Mouse (Mus musculus) midbrain, embryonic 14.5 days (tissue): ENCODE data around the gene Rassf3. TPM values are rescaled to one million over a fixed set of nuclear protein-coding genes. Genes with fewer than 3 reads are reported as not detected.

Source experiments
- ATAC-seq: fragments of 200-750 bp; cut with Nextera tagmentation; 2 replicates; pipeline ENCODE4 v1.8.0; 2017; ENCODE audit warnings: moderate number of reproducible peaks, moderate library complexity; ENCODE audit not compliant: low FRiP score, low TSS enrichment
- DNase-seq: peaks from one replicate; pipeline ENCODE4 v3.0.0-alpha.2; 2015
- H3K27ac ChIP-seq: fragments of 300-500 bp; sonication (generic); replicated peaks from 2 replicates; pipeline ENCODE4 v1.5.1; 2014; ENCODE audit warnings: mild to moderate bottlenecking, low read depth, low read length, moderate library complexity
- H3K27me3 ChIP-seq: fragments of 300-500 bp; sonication (generic); 2 replicates; pipeline ENCODE4 v1.6.1; 2014; ENCODE audit warnings: low read length, control low read depth, mixed read lengths; ENCODE audit not compliant: control insufficient read depth, insufficient read depth
- H3K36me3 ChIP-seq: fragments of 300-500 bp; sonication (generic); 2 replicates; pipeline ENCODE4 v1.6.1; 2014; ENCODE audit warnings: low read length, control low read depth; ENCODE audit not compliant: control insufficient read depth, insufficient read depth
- H3K4me1 ChIP-seq: fragments of 300-500 bp; sonication (generic); 2 replicates; pipeline ENCODE4 v1.6.1; 2014; ENCODE audit warnings: mild to moderate bottlenecking, antibody characterized with exemption, low read length, control low read depth; ENCODE audit not compliant: control insufficient read depth, insufficient read depth
- H3K4me2 ChIP-seq: fragments of 300-500 bp; sonication (generic); 2 replicates; pipeline ENCODE4 v1.6.1; 2014; ENCODE audit warnings: mild to moderate bottlenecking, low read length, moderate library complexity
- H3K4me3 ChIP-seq: fragments of 300-500 bp; sonication (generic); replicated peaks from 2 replicates; pipeline ENCODE4 v1.5.1; 2014; ENCODE audit warnings: low read depth, low read length
- H3K9ac ChIP-seq: fragments of 300-500 bp; sonication (generic); replicated peaks from 2 replicates; pipeline ENCODE4 v1.6.1; 2014; ENCODE audit warnings: mild to moderate bottlenecking, low read length, moderate library complexity
- H3K9me3 ChIP-seq: fragments of 300-500 bp; sonication (generic); 2 replicates; pipeline ENCODE4 v1.6.1; 2016; ENCODE audit warnings: low read length, control low read depth, mixed read lengths; ENCODE audit not compliant: control insufficient read depth
- WGBS: fragments of 180-500 bp; shearing (Covaris S2); extraction: QIAGEN DNeasy Blood & Tissue Kit; methylation state at CpG from one replicate; pipeline ENCODE4 v1.1.7; 2014; 5-methylcytosine and 5-hydroxymethylcytosine counted together
- polyA plus RNA-seq: library from polyadenylated mRNA; unstranded; fragments of >200 nt; fragmentation: Nextera tagmentation; extraction: Ambion mirVana; gene quantifications from 2 replicates; pipeline ENCODE4 v1.2.1, GENCODE M21; 2014

Rassf3 gene
- polyA plus RNA-seq, 1 experiment from 2014 or later: 4.5 TPM

- DNase-seq: no peak
- Histone ChIP-seq H3K4me1 (peaks cover 15% of the 10 kb centered on the region), H3K27me3 (no peaks in the 10 kb centered on the region), H3K9ac (no peak overlapping the region), H3K27ac (no peak overlapping the region), H3K36me3 (peaks cover 6% of the 10 kb centered on the region; the same call in 1 of the 2 replicates), H3K9me3 (no peaks in the 10 kb centered on the region), H3K4me2 (no peak overlapping the region), H3K4me3 (no peak overlapping the region)
- WGBS: 91% methylated on average over 9 of the region's 9 CpGs
- no peak for ATAC-seq
Measured at GRCm38 (mm10) chr10:121367780-121368179, 108.4 kb downstream of the Rassf3 start.

GRCm38 (mm10) chr10:121367271-121367670 is 108.9 kb downstream of the Rassf3 start:
- H3K9ac ChIP-seq: no peak overlapping the region
- 88% methylated on average over 13 of the region's 13 CpGs for WGBS

GRCm38 (mm10) chr10:121365781-121366272 is 110.3 kb downstream of the Rassf3 start:
- peak overlapping the region; percentile 87 for H3K4me2 ChIP-seq
- peaks cover 15% of the 10 kb centered on the region for H3K4me1 ChIP-seq
- peak overlapping the region; percentile 78 for H3K9ac ChIP-seq
- DNase-seq (no peak), ATAC-seq (no peak)
- H3K9me3 ChIP-seq: no peaks in the 10 kb centered on the region
- 10% methylated on average over 9 of the region's 9 CpGs for WGBS
- no peaks in the 10 kb centered on the region for H3K27me3 ChIP-seq
- peak overlapping the region; percentile 99 for H3K4me3 ChIP-seq
- no peak overlapping the region for H3K27ac ChIP-seq
- no peaks in the 10 kb centered on the region for H3K36me3 ChIP-seq

More at GRCm38 (mm10) chr10:121367271-121367670, 108.9 kb downstream of the Rassf3 start:
- ATAC-seq (no peak), DNase-seq (no peak)
- Histone ChIP-seq H3K36me3 (0 out of 2 replicates have a peak, but pooled peaks cover 3% of the 10 kb centered on the region), H3K27me3 (no peaks in the 10 kb centered on the region), H3K4me3 (no peak overlapping the region), H3K27ac (no peak overlapping the region), H3K9me3 (no peaks in the 10 kb centered on the region), H3K4me2 (no peak overlapping the region), H3K4me1 (peaks cover 15% of the 10 kb centered on the region)

- peak; percentile 97 for ATAC-seq
- under 1% methylated on average over 71 of the region's 72 CpGs for WGBS
Measured at GRCm38 (mm10) chr10:121364801-121365564, 111.2 kb downstream of the Rassf3 start, which contains the start of gene Gns. TSS of gene Gns (plus strand) at chr10:121365090.

GRCm38 (mm10) chr10:121364306-121364705 is 111.8 kb downstream of the Rassf3 start:
- Histone ChIP-seq H3K4me3 (peak overlapping the region; percentile 99), H3K36me3 (no peaks in the 10 kb centered on the region), H3K9ac (peak overlapping the region; percentile 78; the same call in 1 of the 2 replicates), H3K27ac (no peak overlapping the region), H3K4me1 (peaks cover 15% of the 10 kb centered on the region), H3K27me3 (no peaks in the 10 kb centered on the region), H3K4me2 (peak overlapping the region; percentile 87), H3K9me3 (no peaks in the 10 kb centered on the region)
- ATAC-seq (no peak), DNase-seq (no peak)
- WGBS: 29% methylated on average over 15 of the region's 15 CpGs

More at GRCm38 (mm10) chr10:121364801-121365564, 111.2 kb downstream of the Rassf3 start, which contains the start of gene Gns:
- Histone ChIP-seq H3K36me3 (no peaks in the 10 kb centered on the region), H3K9ac (peak within 1 kb of the TSS; percentile 78), H3K4me3 (peak within 1 kb of the TSS; percentile 99), H3K27me3 (no peaks in the 10 kb centered on the region), H3K27ac (peak within 1 kb of the TSS; percentile 70), H3K4me2 (peak within 1 kb of the TSS; percentile 87), H3K9me3 (no peaks in the 10 kb centered on the region), H3K4me1 (peaks cover 15% of the 10 kb centered on the region)
- DNase-seq: peak; percentile 96

- peaks cover 15% of the 10 kb centered on the region for H3K4me1 ChIP-seq
- no peaks in the 10 kb centered on the region for H3K27me3 ChIP-seq
- H3K9ac ChIP-seq: no peak overlapping the region
- no peak overlapping the region for H3K27ac ChIP-seq
- H3K4me2 ChIP-seq: no peak overlapping the region
- WGBS: 84% methylated on average over 8 of the region's 8 CpGs
- DNase-seq: no peak
- no peaks in the 10 kb centered on the region for H3K9me3 ChIP-seq
- H3K36me3 ChIP-seq: no peaks in the 10 kb centered on the region
- ATAC-seq: no peak
- H3K4me3 ChIP-seq: no peak overlapping the region
Measured at GRCm38 (mm10) chr10:121363201-121363600, 112.9 kb downstream of the Rassf3 start.

- H3K27me3 ChIP-seq: no peaks in the 10 kb centered on the region
- H3K27ac ChIP-seq: no peak overlapping the region
- no peak for DNase-seq
- no peaks in the 10 kb centered on the region for H3K36me3 ChIP-seq
- no peak for ATAC-seq
- no peak overlapping the region for H3K4me3 ChIP-seq
- H3K4me1 ChIP-seq: peaks cover 4% of the 10 kb centered on the region
- H3K9me3 ChIP-seq: no peaks in the 10 kb centered on the region
- no peak overlapping the region for H3K9ac ChIP-seq
- H3K4me2 ChIP-seq: no peak overlapping the region
- WGBS: 93% methylated on average over 2 of the region's 2 CpGs
Measured at GRCm38 (mm10) chr10:121360358-121360757, 115.8 kb downstream of the Rassf3 start.
